Mouse (Mus musculus): ENCODE data around the gene Lrp10.

DNA sequence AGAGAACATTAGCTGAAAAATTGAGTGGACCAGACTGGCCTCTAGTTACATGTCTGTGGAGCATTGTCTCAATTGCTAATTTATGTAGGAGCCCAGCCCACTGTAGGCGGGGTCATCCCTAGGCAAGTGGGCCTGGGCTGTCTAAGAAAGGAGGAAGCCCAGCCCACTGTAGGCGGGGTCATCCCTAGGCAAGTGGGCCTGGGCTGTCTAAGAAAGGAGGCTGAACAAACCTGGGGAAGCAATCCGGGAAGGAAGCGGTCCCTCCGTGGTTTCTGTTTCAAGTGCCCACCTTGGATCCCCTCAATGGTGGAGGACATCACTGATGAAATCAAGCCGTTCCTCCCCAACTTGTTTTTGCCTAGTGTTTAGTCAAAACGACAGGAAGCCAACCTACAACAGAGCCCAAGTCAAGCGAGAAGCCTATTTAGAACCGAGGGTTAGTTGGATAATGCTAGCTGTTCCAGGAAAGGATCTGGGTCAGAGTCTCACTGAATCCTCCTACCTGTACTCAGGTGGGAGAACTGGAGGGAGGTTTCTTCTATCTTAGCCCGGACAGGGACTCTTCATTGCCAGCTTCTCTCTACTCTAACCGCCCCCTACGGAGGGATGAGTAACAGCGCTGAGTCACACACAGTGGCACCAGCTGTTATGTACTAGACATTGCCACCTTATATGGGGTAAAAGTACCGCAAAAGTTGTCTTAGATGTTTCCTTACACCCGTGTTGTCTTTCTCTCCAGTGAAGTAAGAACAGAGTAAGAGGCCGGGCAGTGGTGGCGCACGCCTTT, 28.6 kb downstream of the Lrp10 start:
- TF ChIP-seq CTCF (IDR thresholded peaks at IDR 0.05; ENCODE audit: borderline replicate concordance, extremely low read depth, insufficient read depth, insufficient read length) (no peak), POLR2A (IDR thresholded peaks at IDR 0.05; ENCODE audit: borderline replicate concordance, extremely low read depth, insufficient read depth, insufficient read length, poor library complexity, severe bottlenecking) (no peak)
